Mouse (Mus musculus) megakaryocyte-erythroid progenitor cell, adult 5 weeks (primary cell): ENCODE measurements around the gene Cstf2. TPM values are rescaled to one million over a fixed set of nuclear protein-coding genes. Genes with fewer than 3 reads are reported as not detected.

Source experiments
- polyA plus RNA-seq: library from polyadenylated mRNA; stranded (reverse); fragments of >175 nt; gene quantifications from 2 replicates; pipeline ENCODE4 v1.2.3, GENCODE M21; 2012

Gene Cstf2
- polyA plus RNA-seq, result 35.5 and 39.8 TPM in 2 replicates

GRCm38 (mm10) chrX:134058987-134059712, at the start of gene Cstf2:
Cstf2 (plus strand) TSS chrX:134059187.

Other genes starting within 250 kb of the Cstf2 start
- not detected in 2 replicates for gene Tnmd, start 208.2 kb upstream of the Cstf2 start, polyA plus RNA-seq
- 0.22 and 0.49 TPM in 2 replicates for gene Tspan6, start 160.8 kb upstream of the Cstf2 start, polyA plus RNA-seq
- gene Srpx2, start 150.8 kb upstream of the Cstf2 start, polyA plus RNA-seq, result not detected in 2 replicates
- 0.06 and 0.51 TPM in 2 replicates for gene Sytl4, start 77.4 kb upstream of the Cstf2 start, polyA plus RNA-seq
- 0.03 and 0.10 TPM in 2 replicates for gene Xkrx, start 102.9 kb downstream of the Cstf2 start, polyA plus RNA-seq
- gene Arl13a, start 128.3 kb downstream of the Cstf2 start, polyA plus RNA-seq, result not detected in 2 replicates
- gene Nox1, start 162.8 kb downstream of the Cstf2 start, polyA plus RNA-seq, result 0.37 TPM in 1 of 2 replicates, not detected in the other
- gene Trmt2b, start 217.8 kb downstream of the Cstf2 start, polyA plus RNA-seq, result 0.91 and 1.5 TPM in 2 replicates
- 0.03 TPM in 1 of 2 replicates, not detected in the other for gene Tmem35a, start 236.0 kb downstream of the Cstf2 start, polyA plus RNA-seq
- gene Cenpi, start 248.9 kb downstream of the Cstf2 start, polyA plus RNA-seq, result 0.71 and 0.93 TPM in 2 replicates